Mouse (Mus musculus) A20 (cell line): ENCODE data around the gene C2cd4b.
"Not testable (repeated sequence)": the region's sequence is repeated elsewhere in the genome, so short reads cannot be mapped to it uniquely, and the experiment has no call there.

Experiments
- DNase-seq: peaks from one replicate; pipeline ENCODE4 v3.0.0-alpha.2; 2011; ENCODE audit warnings: low read depth, low spot score

The C2cd4b gene

GRCm38 (mm10) chr9:67759163-67759955 lies at the start of gene C2cd4b:
C2cd4b (plus strand) TSS chr9:67759437.
- DNase-seq, result no peak

- DNase-seq, result peak; percentile 70
Observed at GRCm38 (mm10) chr9:67711051-67711877, 48.0 kb upstream of the C2cd4b start.

- DNase-seq, result no peak
Observed at GRCm38 (mm10) chr9:67712146-67712545, 47.1 kb upstream of the C2cd4b start.

- no peak for DNase-seq
Observed at GRCm38 (mm10) chr9:67717081-67717480, 42.2 kb upstream of the C2cd4b start.

- DNase-seq, result no peak
Observed at GRCm38 (mm10) chr9:67718596-67718995, 40.6 kb upstream of the C2cd4b start.

GRCm38 (mm10) chr9:67720150-67720549 lies 39.1 kb upstream of the C2cd4b start:
- DNase-seq, result no peak

GRCm38 (mm10) chr9:67722378-67722777 lies 36.9 kb upstream of the C2cd4b start:
- no peak for DNase-seq

- no peak for DNase-seq
Observed at GRCm38 (mm10) chr9:67725196-67725595, 34.0 kb upstream of the C2cd4b start.

GRCm38 (mm10) chr9:67733716-67734115 lies 25.5 kb upstream of the C2cd4b start:
- DNase-seq, result no peak

- peak; percentile 71 for DNase-seq
Observed at GRCm38 (mm10) chr9:67735426-67735825, 23.8 kb upstream of the C2cd4b start.

GRCm38 (mm10) chr9:67741256-67741655 lies 18.0 kb upstream of the C2cd4b start:
- DNase-seq, result no peak

- no peak for DNase-seq
Observed at GRCm38 (mm10) chr9:67753411-67754182, 5.6 kb upstream of the C2cd4b start.

- DNase-seq, result no peak
Observed at GRCm38 (mm10) chr9:67754713-67755112, 4.5 kb upstream of the C2cd4b start.

GRCm38 (mm10) chr9:67758686-67759085 lies 551 bp upstream of the C2cd4b start:
- DNase-seq, result peak; percentile 47

- DNase-seq, result not testable (repeated sequence)
Observed at GRCm38 (mm10) chr9:67759956-67760764, 923 bp downstream of the C2cd4b start.

GRCm38 (mm10) chr9:67760991-67761390 lies 1.8 kb downstream of the C2cd4b start:
- no peak for DNase-seq

- DNase-seq, result no peak
Observed at GRCm38 (mm10) chr9:67763326-67763725, 4.1 kb downstream of the C2cd4b start.

- no peak for DNase-seq
Observed at GRCm38 (mm10) chr9:67766405-67766804, 7.2 kb downstream of the C2cd4b start.

GRCm38 (mm10) chr9:67766948-67767347 lies 7.7 kb downstream of the C2cd4b start:
- DNase-seq, result no peak

GRCm38 (mm10) chr9:67768843-67769242 lies 9.6 kb downstream of the C2cd4b start:
- no peak for DNase-seq

- no peak for DNase-seq
Observed at GRCm38 (mm10) chr9:67769401-67769800, 10.2 kb downstream of the C2cd4b start.
